Mouse (Mus musculus) bone marrow, adult 2 months (tissue): ENCODE measurements around the gene Luzp2.

Experiments
- CTCF ChIP-seq: fragments of 200-500 bp; IDR thresholded peaks from 2 replicates; pipeline ENCODE4 v1.5.1; 2011; ENCODE audit warnings: low read length, control low read depth; ENCODE audit not compliant: control insufficient read depth, insufficient read depth
- POLR2A ChIP-seq: fragments of 200-500 bp; IDR thresholded peaks from 2 replicates; pipeline ENCODE4 v1.6.1; 2011; ENCODE audit warnings: low read depth, mild to moderate bottlenecking, control low read depth, low read length, borderline replicate concordance; ENCODE audit not compliant: control insufficient read depth

- no peak for TF ChIP-seq CTCF
- TF ChIP-seq POLR2A = no peak
Measured at GRCm38 (mm10) chr7:54980585-54980984, 145.3 kb downstream of the Luzp2 start.
